Mouse (Mus musculus) liver, adult 2 months (tissue): ENCODE results near the gene Ms4a6b. TPM values are rescaled to one million over a fixed set of nuclear protein-coding genes. Genes with fewer than 3 reads are reported as not detected.
"Not testable (repeated sequence)": the region's sequence is repeated elsewhere in the genome, so short reads cannot be mapped to it uniquely, and the experiment has no call there.

Source experiments
- DNase-seq: peaks from one replicate; pipeline ENCODE4 v3.0.0-alpha.2; 2011; ENCODE audit warnings: low read depth, low spot score; ENCODE audit errors: extremely low read depth
- H3K27ac ChIP-seq: fragments of 200-500 bp; replicated peaks from 2 replicates; pipeline ENCODE4 v1.5.1; 2012; ENCODE audit warnings: low read depth, mild to moderate bottlenecking, control low read depth, inconsistent platforms, low read length; ENCODE audit not compliant: insufficient read depth
- H3K27me3 ChIP-seq: fragments of 200-500 bp; 2 replicates; pipeline ENCODE4 v1.6.1; 2012; ENCODE audit warnings: mild to moderate bottlenecking, moderate library complexity, low read length, inconsistent platforms; ENCODE audit not compliant: control insufficient read depth, insufficient read depth
- H3K36me3 ChIP-seq: fragments of 200-500 bp; 2 replicates; pipeline ENCODE4 v1.6.1; 2012; ENCODE audit warnings: low read length, inconsistent platforms; ENCODE audit not compliant: control insufficient read depth, insufficient read depth
- H3K4me1 ChIP-seq: fragments of 200-500 bp; 2 replicates; pipeline ENCODE4 v1.6.1; 2011; ENCODE audit warnings: low read length; ENCODE audit not compliant: control insufficient read depth, insufficient read depth
- H3K4me3 ChIP-seq: fragments of 200-500 bp; 2 replicates; pipeline ENCODE4 v1.5.1; 2011; ENCODE audit warnings: low read depth, mild to moderate bottlenecking, control low read depth, low read length, moderate library complexity; ENCODE audit not compliant: insufficient read depth
- H3K79me2 ChIP-seq: fragments of 200-500 bp; 2 replicates; pipeline ENCODE4 v1.6.1; 2012; ENCODE audit warnings: inconsistent platforms, mild to moderate bottlenecking, low read length, moderate library complexity; ENCODE audit not compliant: control insufficient read depth, insufficient read depth
- H3K9ac ChIP-seq: fragments of 200-500 bp; 2 replicates; pipeline ENCODE4 v1.6.1; 2012; ENCODE audit warnings: low read depth, mild to moderate bottlenecking, control low read depth, inconsistent platforms, low read length
- CTCF ChIP-seq: fragments of 200-500 bp; IDR thresholded peaks from 2 replicates; pipeline ENCODE4 v1.5.1; 2011; ENCODE audit warnings: low read depth, low read length, control low read depth
- POLR2A ChIP-seq: fragments of 200-500 bp; IDR thresholded peaks from 2 replicates; pipeline ENCODE4 v1.6.1; 2011; ENCODE audit warnings: low read length, control low read depth; ENCODE audit not compliant: insufficient read depth; ENCODE audit errors: extremely low read depth
- WGBS: fragments of 180-500 bp; shearing (Covaris S2); methylation state at CpG from one replicate; pipeline ENCODE4 v1.1.7; 2018; 5-methylcytosine and 5-hydroxymethylcytosine counted together
- polyA plus RNA-seq: library from polyadenylated mRNA; depleted of rRNA; stranded (reverse); fragments of >200 nt; gene quantifications from 2 replicates; pipeline ENCODE4 v1.2.3, GENCODE M21; 2012
- total RNA-seq: library from RNA; depleted of rRNA; stranded (reverse); fragments of >200 nt; gene quantifications from 2 replicates; pipeline ENCODE4 v1.2.3, GENCODE M21; 2014

The Ms4a6b gene
- total and polyA plus RNA-seq, 2 experiments, result 0.98 to 4.7 TPM

DNA sequence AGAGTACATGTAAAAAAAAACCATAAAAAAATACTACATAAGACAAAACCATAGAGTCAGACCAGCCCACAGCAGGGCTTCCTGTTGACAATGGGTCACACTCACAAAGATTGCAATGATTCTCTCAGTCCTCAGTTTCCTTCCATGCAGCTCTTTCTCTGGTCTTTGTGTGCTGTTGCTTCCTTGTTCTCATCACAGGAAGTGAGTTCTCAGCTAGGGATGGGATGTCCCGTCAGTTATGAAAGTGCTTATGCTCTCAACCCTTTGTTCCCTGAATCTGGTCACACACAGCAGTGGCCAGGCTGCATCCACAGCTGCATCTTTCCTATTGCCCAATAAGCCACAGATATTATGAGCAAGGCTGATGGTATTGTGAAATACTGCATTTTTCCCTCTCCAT is 2.9 kb upstream of the Ms4a6b start:
- H3K27ac ChIP-seq, result no peak overlapping the region
- H3K4me1 ChIP-seq, result peaks cover 6% of the 10 kb centered on the region; the same call in 1 of the 2 replicates
- H3K27me3 ChIP-seq, result no peaks in the 10 kb centered on the region
- no peak overlapping the region for H3K9ac ChIP-seq
- 63% methylated on average over 1 of the region's 1 CpGs for WGBS
- H3K36me3 ChIP-seq, result no peaks in the 10 kb centered on the region
- peak; percentile 33 for DNase-seq
- no peaks in the 10 kb centered on the region for H3K79me2 ChIP-seq
- no peak overlapping the region for H3K4me3 ChIP-seq
- no peak for TF ChIP-seq CTCF
- no peak for TF ChIP-seq POLR2A

DNA sequence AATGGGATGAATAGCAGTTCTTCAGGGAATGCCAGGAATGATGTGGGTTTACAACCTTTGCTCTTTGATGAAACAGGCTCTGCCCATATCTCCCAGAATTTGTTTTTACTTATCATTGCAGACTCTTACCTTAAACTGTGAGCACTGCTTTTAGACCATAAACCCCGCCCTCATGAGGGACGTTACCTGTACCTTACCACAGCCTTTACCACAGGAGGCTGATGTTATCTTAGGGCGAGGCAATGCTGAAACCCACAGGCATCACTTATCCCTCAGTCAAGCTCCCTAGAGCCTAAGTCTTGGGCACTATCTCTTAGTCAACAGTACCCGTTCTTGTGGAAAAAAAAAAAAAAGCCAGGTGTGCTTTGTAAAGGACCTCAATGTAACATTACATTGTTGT is 533 bp downstream of the Ms4a6b start:
- H3K27ac ChIP-seq, result no peak overlapping the region

DNA sequence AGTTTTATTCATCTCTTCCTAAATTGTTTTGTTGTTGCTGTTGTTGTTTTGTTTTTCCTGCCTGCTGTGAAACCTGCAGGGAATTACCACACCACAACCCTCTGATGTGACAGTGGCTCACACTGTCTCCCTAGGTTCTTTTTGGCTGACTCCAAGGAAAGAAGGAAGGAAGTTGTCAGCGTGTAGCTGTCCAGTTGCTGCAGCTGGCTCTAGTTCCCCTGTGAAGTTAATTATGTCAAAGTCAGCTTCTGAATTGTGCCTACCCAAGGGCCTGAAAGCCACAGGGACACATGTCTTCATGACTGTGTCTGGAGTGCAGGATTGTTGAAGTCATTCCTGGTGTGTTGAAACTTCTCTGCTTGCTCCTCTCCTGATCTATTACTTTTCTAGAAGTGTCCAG is 1.1 kb downstream of the Ms4a6b start:
- WGBS, result 59% methylated on average over 1 of the region's 1 CpGs
- H3K4me3 ChIP-seq, H3K27me3 ChIP-seq, H3K9ac ChIP-seq, H3K27ac ChIP-seq, H3K79me2 ChIP-seq, H3K36me3 ChIP-seq, H3K4me1 ChIP-seq, DNase-seq: not testable (repeated sequence)

More for the DNA sequence above, 533 bp downstream of the Ms4a6b start:
- H3K27me3 ChIP-seq, result no peaks in the 10 kb centered on the region
- no peak overlapping the region for H3K4me3 ChIP-seq
- no peak overlapping the region for H3K9ac ChIP-seq
- peaks cover 6% of the 10 kb centered on the region; the same call in 1 of the 2 replicates for H3K4me1 ChIP-seq
- no peak for TF ChIP-seq CTCF
- TF ChIP-seq POLR2A, result no peak
- no peaks in the 10 kb centered on the region for H3K36me3 ChIP-seq
- peak; percentile 38 for DNase-seq
- 71% methylated on average over 4 of the region's 4 CpGs for WGBS
- H3K79me2 ChIP-seq, result no peaks in the 10 kb centered on the region

DNA sequence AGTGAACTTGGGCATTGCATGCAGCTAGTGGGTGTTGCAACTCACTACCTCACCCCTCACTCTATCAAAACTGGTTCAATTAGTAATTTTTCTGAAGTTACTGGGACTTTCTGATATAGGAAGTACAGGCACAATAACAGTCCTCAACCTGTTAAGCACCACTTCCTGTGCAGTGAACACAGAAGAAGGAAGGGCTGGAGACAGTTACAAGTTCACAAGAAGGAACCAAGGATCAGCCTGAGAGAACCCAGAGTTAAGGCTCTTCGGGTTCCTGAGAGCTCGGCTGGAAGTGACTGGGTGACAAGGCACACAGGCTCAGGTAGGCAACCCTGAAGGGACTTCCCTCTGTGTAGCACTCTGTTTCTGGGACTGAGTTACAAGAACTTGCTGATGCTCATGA is 2.0 kb downstream of the Ms4a6b start:
- 83% methylated on average over 2 of the region's 2 CpGs for WGBS
- not testable (repeated sequence) for H3K9ac ChIP-seq, H3K36me3 ChIP-seq, H3K27me3 ChIP-seq, H3K79me2 ChIP-seq, H3K4me1 ChIP-seq, H3K4me3 ChIP-seq, H3K27ac ChIP-seq, DNase-seq

DNA sequence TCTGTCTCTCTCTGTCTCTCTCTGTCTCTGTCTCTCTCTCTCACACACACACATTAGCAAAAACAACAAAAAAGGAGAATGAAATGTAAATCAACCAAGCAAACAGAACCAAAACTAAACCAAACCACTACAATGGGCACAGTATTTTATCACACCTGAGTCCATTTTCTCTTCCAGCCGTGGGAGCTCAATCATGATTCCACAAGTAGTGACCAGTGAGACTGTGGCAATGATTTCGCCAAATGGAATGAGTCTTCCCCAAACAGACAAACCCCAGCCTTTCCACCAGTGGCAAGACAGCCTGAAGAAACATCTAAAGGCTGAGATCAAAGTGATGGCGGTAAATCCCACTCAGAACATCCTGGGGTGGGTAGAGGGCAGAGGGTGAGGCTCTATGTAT is 3.8 kb downstream of the Ms4a6b start:
- no peaks in the 10 kb centered on the region for H3K79me2 ChIP-seq
- no peak overlapping the region for H3K4me3 ChIP-seq
- peaks cover 6% of the 10 kb centered on the region; the same call in 1 of the 2 replicates for H3K4me1 ChIP-seq
- no peak for DNase-seq
- no peak overlapping the region for H3K27ac ChIP-seq
- 91% methylated on average over 3 of the region's 3 CpGs for WGBS
- no peaks in the 10 kb centered on the region for H3K27me3 ChIP-seq
- no peaks in the 10 kb centered on the region for H3K36me3 ChIP-seq
- TF ChIP-seq CTCF (no peak), POLR2A (no peak)
- H3K9ac ChIP-seq, result no peak overlapping the region

DNA sequence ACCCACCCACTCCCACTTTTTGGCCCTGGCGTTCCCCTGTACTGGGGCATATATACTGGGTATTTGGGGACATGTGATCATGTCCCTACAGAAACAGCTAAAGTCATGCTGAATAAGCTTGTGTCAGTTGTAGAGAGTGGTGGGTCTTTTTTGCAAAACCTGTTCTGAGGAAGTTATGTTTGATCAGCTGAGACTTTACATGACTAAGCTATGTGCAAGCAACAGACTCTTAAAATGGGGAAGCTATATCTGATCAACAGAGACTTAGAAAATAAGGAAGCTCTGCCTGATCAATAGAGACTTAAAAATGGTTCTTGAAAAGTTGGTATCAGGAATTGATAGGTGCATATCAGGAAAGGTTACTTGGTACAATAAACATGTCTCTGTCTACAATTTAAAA is 17.1 kb downstream of the Ms4a6b start:
- no peaks in the 10 kb centered on the region for H3K79me2 ChIP-seq
- no peak overlapping the region for H3K27ac ChIP-seq
- H3K4me1 ChIP-seq, result no peaks in the 10 kb centered on the region
- H3K36me3 ChIP-seq, result no peaks in the 10 kb centered on the region
- H3K9ac ChIP-seq, result no peak overlapping the region
- no peak overlapping the region for H3K4me3 ChIP-seq
- no peak for TF ChIP-seq CTCF
- no peak for TF ChIP-seq POLR2A
- DNase-seq, result no peak
- no peaks in the 10 kb centered on the region for H3K27me3 ChIP-seq
- 100% methylated on average over 1 of the region's 1 CpGs for WGBS
